Mouse (Mus musculus): ENCODE data around the gene Ctbp1.

Gene Ctbp1

GRCm38 (mm10) chr5:33274953-33275454 is at the start of gene Ctbp1:
Ctbp1 (minus strand) TSS chr5:33274994.
- peak; percentile 97 for DNase-seq

- DNase-seq, result no peak
These were observed 49.7 kb upstream of the Ctbp1 start for GRCm38 (mm10) chr5:33324491-33324890.

GRCm38 (mm10) chr5:33312192-33312591 is 37.4 kb upstream of the Ctbp1 start:
- no peak for DNase-seq

GRCm38 (mm10) chr5:33310704-33311462 is 36.1 kb upstream of the Ctbp1 start:
- DNase-seq, result no peak

- no peak for DNase-seq
These were observed 27.0 kb upstream of the Ctbp1 start for GRCm38 (mm10) chr5:33301801-33302200.

GRCm38 (mm10) chr5:33297164-33297563 is 22.4 kb upstream of the Ctbp1 start:
- peak; percentile 36 for DNase-seq

- no peak for DNase-seq
These were observed 19.1 kb upstream of the Ctbp1 start for GRCm38 (mm10) chr5:33293796-33294430.

DNA sequence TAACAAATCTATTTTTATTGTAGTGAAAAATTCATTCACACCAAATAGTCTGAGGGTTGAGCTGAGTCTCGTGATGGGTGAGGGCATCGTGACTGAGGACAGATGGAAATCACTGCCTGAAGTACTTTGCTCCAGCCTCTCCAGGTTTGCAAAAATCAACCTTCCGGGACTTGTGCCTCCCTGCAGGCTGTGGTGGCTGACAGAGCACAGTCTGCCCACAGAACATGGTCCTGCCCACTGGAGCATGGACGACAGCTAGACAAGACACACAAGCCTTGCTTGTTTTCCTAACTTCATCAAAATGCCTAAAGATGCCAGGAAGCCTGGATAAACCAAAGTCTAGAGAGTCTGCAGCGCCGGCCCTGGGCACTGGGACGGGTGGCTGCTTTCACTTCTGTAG is 9.2 kb upstream of the Ctbp1 start:
- DNase-seq, result peak; percentile 62

- no peak for DNase-seq
These were observed 6.6 kb upstream of the Ctbp1 start for GRCm38 (mm10) chr5:33281428-33281827.

GRCm38 (mm10) chr5:33278950-33279349 is 4.2 kb upstream of the Ctbp1 start:
- DNase-seq, result peak; percentile 31

DNA sequence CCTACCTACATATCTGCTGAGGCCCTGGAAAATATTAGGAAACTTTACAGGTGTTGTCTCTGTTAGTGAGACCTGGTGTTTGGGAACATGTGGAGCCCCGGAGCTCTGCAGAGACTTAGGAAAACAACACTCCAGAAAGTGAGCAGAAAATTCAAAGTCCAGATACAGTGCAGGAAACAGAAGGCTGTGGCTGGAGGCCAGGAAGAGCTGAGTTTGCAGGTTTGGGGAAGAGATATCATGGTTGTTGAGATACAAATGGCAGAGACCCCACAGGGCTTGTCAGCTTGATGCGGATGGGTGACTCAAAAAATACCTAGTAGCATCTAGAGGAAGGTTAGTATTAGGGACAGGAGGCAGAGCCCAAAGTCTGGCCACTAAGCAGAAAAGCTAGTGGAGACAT is 2.5 kb upstream of the Ctbp1 start:
- peak; percentile 31 for DNase-seq

- DNase-seq, result no peak
These were observed 960 bp upstream of the Ctbp1 start for GRCm38 (mm10) chr5:33275754-33276153.

DNA sequence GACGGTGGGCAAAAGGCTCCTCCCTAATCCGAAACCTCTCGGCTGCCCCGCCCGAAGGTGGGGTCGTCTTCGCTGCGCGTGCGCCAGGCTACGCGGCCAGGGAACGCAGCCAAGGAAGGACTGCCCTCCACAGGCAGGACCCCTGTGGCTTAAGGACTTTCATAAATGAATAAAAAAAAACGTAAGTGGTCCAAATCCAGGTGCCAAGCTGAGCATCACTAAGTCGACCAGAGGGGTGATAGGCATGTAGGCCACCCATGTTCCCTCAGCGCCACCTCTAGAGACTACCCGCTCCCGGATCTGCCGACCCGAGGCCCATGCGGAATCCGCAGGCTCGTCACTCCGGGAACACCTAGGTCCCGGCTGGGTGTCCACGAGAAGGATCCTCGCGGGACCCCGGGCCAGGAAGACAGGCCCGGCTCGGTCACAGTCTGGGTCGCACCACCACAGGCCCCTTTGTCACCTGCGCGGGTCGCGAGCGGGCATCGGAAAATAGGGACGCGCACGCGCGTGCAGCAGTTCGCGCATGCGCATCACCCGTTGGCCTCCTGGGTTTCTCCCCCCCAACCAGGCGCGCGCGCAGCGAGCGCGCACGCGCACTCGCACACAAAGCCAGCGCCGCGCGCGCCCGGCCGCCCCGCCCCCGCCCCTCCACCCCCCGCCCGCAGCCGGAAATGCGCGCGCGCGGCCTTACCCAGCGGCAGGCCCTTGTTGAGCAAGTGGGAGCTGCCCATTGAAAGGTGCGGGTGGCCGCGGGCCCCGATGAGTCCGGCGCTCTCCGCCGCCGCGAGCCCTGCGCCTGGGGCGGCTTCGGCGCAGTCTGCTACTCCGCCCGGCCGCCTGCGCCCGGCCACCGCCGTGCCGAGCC is 475 bp downstream of the Ctbp1 start:
- peak; percentile 95 for DNase-seq

DNA sequence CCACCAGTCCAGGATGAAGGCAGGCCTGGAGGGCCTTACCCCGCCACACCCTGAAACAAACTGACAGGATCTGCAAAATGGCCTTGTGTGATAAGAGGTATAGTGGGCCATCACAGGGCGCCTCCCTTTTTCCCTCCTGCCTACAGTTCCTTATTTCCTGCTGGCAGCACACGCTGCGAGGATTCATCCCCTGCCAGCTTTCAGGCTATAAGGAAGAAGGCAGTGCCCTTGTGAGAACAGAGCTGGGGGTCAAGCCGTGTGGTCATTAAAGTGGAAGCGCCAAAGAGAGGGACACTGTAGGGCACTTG is 1.1 kb downstream of the Ctbp1 start:
- no peak for DNase-seq

GRCm38 (mm10) chr5:33272845-33273776 is 1.7 kb downstream of the Ctbp1 start:
- DNase-seq, result no peak

DNA sequence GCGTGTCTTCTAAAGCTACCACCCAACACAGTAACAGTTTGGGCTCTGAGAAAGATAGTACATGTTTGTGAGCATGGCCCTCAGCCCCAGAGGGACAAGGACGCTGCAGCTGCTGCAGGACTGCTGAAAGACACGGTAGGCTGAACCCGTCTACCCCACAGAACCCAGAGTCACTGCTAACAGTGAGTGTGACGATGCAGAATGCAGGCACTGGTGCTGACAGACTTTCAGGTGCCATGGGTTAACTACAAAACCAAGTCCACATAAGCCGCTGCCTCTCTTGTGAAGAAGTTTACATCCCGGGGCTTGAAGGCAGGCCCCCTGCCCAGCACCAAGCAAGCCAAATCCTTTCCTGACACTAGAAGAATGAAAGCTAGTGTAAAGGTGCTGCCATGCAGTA is 2.6 kb downstream of the Ctbp1 start:
- DNase-seq, result no peak

GRCm38 (mm10) chr5:33270568-33270967 is 4.2 kb downstream of the Ctbp1 start:
- DNase-seq, result peak; percentile 86

GRCm38 (mm10) chr5:33254416-33254815 is 20.4 kb downstream of the Ctbp1 start:
- no peak for DNase-seq

GRCm38 (mm10) chr5:33248186-33248585 is 26.6 kb downstream of the Ctbp1 start:
- no peak for DNase-seq

GRCm38 (mm10) chr5:33247387-33247786 is 27.4 kb downstream of the Ctbp1 start:
- DNase-seq, result peak; percentile 45

GRCm38 (mm10) chr5:33245701-33246100 is 29.1 kb downstream of the Ctbp1 start:
- DNase-seq, result peak; percentile 78

- DNase-seq, result no peak
These were observed 30.3 kb downstream of the Ctbp1 start for GRCm38 (mm10) chr5:33244377-33244920.
